Mouse (Mus musculus): ENCODE results near the gene Fbxl4.

Gene Fbxl4

GRCm38 (mm10) chr4:22476967-22477710 is 119.8 kb downstream of the Fbxl4 start:
- DNase-seq (ENCODE audit: low spot score), result no peak

GRCm38 (mm10) chr4:22477711-22478230 is 120.4 kb downstream of the Fbxl4 start:
- no peak for DNase-seq (ENCODE audit: low spot score)

- no peak for DNase-seq (ENCODE audit: low spot score)
Measured at GRCm38 (mm10) chr4:22478488-22479367, 121.4 kb downstream of the Fbxl4 start.

DNA sequence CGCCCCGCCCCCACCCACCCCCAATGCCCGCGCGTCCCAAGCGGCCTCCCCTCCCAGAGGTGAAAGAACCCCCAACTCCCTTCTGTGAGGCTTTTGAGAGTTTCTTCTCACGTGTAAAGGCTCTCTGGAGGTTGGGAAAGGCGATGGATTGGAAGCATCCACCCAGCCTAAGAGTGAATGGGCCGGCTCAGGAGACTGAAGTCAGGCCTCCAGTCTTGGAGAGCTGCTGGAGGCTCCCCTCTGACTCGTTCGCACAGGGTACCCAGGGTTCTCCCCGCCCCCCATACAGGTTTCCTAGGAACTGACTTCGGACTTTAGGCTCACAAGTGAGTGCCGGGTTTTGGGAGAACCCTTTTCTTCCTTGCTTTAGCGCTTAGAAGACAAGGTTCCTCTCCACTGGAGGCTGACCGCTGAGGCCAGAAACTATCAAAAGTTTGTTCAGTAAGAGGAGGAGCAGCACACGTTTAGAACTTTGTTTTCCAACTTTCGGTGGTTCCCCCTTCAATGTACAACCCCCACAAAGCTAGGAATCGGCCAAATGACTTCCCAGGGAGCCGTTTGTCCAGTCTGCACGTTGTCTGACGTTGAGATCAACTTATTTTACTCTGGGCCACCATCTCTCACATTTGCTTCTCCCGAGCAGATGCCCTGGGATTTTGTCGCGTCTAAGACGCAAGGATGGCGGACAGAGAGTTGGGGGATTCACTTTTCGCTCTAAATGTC is 122.2 kb downstream of the Fbxl4 start:
- no peak for DNase-seq (ENCODE audit: low spot score)

GRCm38 (mm10) chr4:22480091-22480857 is 122.9 kb downstream of the Fbxl4 start:
- DNase-seq (ENCODE audit: low spot score), result no peak

- DNase-seq (ENCODE audit: low spot score), result no peak
Measured at GRCm38 (mm10) chr4:22480858-22481205, 123.5 kb downstream of the Fbxl4 start.

DNA sequence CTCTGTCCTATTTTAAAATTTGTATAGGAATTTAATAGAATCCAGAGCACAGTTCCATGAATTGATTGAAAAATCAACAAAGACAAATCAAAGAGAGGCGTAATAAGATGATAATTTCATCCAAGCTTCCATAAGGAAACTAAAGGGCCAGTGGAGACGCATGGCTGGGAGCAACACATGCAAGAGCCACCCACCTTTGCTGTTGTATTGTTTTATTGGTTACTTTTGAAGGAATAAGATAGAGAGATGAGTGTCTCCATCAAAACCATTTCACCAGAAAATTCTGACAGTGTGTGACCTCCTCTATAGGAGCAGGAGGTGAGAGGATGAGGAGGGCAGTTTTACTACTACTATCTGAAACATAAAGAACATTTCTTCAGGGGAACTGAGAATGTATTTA is 124.8 kb downstream of the Fbxl4 start:
- no peak for DNase-seq (ENCODE audit: low spot score)

DNA sequence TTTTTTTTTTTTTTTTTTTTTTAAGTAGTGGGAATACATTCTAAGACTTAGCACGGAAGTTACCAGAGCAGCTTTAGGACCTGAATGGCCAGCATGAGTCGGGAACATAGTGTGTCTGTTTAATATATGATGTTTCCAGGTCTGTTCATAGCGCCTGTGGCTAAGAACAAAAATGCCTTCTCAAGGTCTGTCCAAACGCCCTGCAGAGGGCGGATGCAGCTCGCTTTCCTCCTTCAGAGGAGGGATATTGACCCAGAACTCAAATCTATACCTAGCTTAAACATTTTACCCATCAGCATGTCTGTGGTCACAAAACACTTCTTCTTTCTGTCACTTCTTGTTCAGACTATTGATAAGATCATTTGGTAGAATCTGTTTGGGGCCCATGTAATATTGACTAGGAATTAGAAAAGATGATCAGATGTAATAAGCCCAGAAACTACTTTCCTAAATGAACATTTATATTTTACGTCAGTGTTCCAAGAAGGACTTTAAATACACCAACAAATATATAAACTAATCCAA is 125.5 kb downstream of the Fbxl4 start:
- no peak for DNase-seq (ENCODE audit: low spot score)

DNA sequence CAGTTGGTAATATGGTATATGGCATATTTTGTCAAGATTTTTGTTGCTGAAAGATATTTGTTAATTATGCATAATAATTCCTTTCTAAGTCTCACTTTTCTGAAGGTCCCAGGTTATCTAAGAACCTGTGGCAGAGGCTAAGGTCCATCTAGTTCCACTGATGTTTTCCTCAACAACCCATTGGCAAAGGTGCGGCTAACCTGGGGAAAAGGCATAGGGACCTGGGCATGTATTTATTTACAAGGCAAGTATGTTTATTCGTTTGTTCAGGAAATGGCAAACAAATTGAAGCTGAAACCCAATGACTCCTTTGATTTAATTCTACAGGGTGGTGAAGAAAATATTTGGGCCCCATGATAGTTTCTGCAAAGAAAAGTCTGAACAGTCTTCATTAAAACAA is 126.2 kb downstream of the Fbxl4 start:
- DNase-seq (ENCODE audit: low spot score), result no peak

Measured in ovary, postnatal 36 days (tissue).